Comparison of ENCODE assay signal across 24 mouse cellular contexts in genomic region chr6:39843698-39844342, GRCm38 (mm10). TPM values are rescaled to one million over a fixed set of nuclear protein-coding genes. Genes with fewer than 3 reads are reported as not detected.
"Had no signal": no experiment of that assay in that cellular context is flagged by ENCODE, and none has a peak within 500 bp of the region (broad histone marks: within the 10 kb centered on the region; RNA-seq: fewer than 3 reads in every experiment).

No protein-coding gene starts in this region.

- H3K4me1 ChIP-seq: heart, embryonic 10.5 days; heart, embryonic 13.5 days; heart, embryonic 15.5 days; kidney, embryonic 15.5 days; limb, embryonic 13.5 days; limb, embryonic 15.5 days; liver, embryonic 12.5 days had no signal

- H3K27ac ChIP-seq: heart, adult 2 months; heart, embryonic 10.5 days; heart, embryonic 13.5 days; heart, embryonic 15.5 days; hindbrain, embryonic 14.5 days; kidney, embryonic 15.5 days; kidney, postnatal 0 days; limb, embryonic 13.5 days; limb, embryonic 15.5 days; liver, embryonic 12.5 days had no signal

- H3K27me3 ChIP-seq: heart, embryonic 13.5 days; heart, embryonic 15.5 days; kidney, embryonic 15.5 days; limb, embryonic 13.5 days; limb, embryonic 15.5 days; liver, embryonic 12.5 days had no signal

- H3K9me3 ChIP-seq: heart, embryonic 10.5 days; heart, embryonic 15.5 days; kidney, embryonic 15.5 days; limb, embryonic 15.5 days; liver, embryonic 12.5 days had no signal

- H3K36me3 ChIP-seq: heart, embryonic 10.5 days; heart, embryonic 13.5 days; heart, embryonic 15.5 days; kidney, embryonic 15.5 days; limb, embryonic 13.5 days; limb, embryonic 15.5 days; liver, embryonic 12.5 days had no signal

- H3K4me3 ChIP-seq: heart, adult 2 months; heart, embryonic 10.5 days; heart, embryonic 13.5 days; heart, embryonic 15.5 days; kidney, embryonic 15.5 days; limb, embryonic 13.5 days; limb, embryonic 15.5 days; liver, embryonic 12.5 days had no signal

- DNase-seq: gastrocnemius, postnatal 14 days; gastrocnemius, postnatal 36 days; heart, adult 11 months; heart, adult 2 months; heart, postnatal 14 days; heart, postnatal 36 days; kidney, adult 11 months; kidney, adult 2 months; kidney, adult 9 months; kidney, postnatal 14 days; layer of hippocampus, adult 9-11 months; layer of hippocampus, postnatal 36 days had no signal

- H3K9ac ChIP-seq: heart, embryonic 13.5 days; heart, embryonic 15.5 days; hindbrain, embryonic 14.5 days; kidney, embryonic 15.5 days; limb, embryonic 13.5 days; limb, embryonic 15.5 days; liver, embryonic 12.5 days had no signal

- H3K4me2 ChIP-seq: heart, embryonic 13.5 days; heart, embryonic 15.5 days; hindbrain, embryonic 14.5 days; kidney, embryonic 15.5 days; limb, embryonic 13.5 days; limb, embryonic 15.5 days; liver, embryonic 12.5 days had no signal

- ATAC-seq: hindbrain, embryonic 16.5 days; intestine, embryonic 16.5 days; liver, embryonic 12.5 days had no signal

RNA-seq across cellular contexts. Expression of gene Tmem178b, which starts 29.3 kb away (rescaled TPM):
- total RNA-seq: hematopoietic stem cell, adult 5-6 weeks had no signal
- polyA plus RNA-seq: liver, embryonic 12.5 days had no signal
